Mouse (Mus musculus) spleen, embryonic (tissue): ENCODE measurements around the gene Tnfrsf18.

Experiments
- CTCF ChIA-PET: fragments of 350-600 bp; sonication (Branson Sonifier 250); formaldehyde crosslinking; loops from one replicate; lab custom pipeline; 2022; lab: Charles Lee

The Tnfrsf18 gene

GRCm38 (mm10) chr4:156026013-156026412, at the start of gene Tnfrsf18:
Gene Tnfrsf18 (plus strand): TSS chr4:156026164.
- CTCF ChIA-PET, result no interaction called here

GRCm38 (mm10) chr4:155981436-155982082, 44.4 kb upstream of the Tnfrsf18 start:
- CTCF ChIA-PET, result interaction anchor here (0.7 kb wide), 2 partner anchors 22 to 112 kb away, joined by 6 to 7 read pairs; no protein-coding TSS in a partner anchor

DNA sequence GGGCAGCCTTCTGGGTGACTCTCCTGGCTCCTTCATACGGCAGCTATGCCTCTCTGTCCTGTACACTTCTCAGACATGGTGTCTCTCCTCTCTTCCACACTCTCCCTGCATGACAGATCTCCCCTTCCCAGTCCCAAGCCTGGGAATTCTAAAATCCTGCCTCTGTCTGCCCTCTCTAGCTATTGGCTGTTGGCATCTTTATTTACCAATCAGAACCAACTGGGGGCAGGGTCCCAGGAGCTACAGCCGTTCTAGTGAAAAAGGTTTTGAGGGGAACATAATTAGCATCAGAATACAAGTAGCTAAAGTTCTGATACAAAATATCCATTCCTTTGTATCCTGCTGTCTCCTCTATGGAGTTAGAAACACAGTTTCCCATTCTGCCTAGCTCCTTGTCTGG, 42.2 kb upstream of the Tnfrsf18 start:
- CTCF ChIA-PET, result no interaction called here

- CTCF ChIA-PET, result no interaction called here
Measured at GRCm38 (mm10) chr4:155991211-155991907, 34.6 kb upstream of the Tnfrsf18 start.

DNA sequence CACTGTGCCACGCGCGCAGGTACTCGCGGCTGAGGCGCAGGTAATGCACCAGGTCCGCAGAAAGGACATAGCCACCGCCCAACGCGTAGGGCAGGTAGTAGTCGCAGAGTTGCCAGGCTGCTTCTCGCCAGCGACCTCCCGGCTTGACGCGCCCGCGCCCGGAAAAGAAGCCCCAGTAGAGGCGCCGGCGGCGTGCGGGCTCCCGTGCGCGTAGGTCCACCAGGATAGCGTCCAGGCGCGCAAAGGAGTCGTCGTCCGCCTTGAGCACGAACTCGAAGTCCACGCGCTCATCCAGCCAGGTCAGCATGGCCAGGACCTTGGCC, 34.1 kb upstream of the Tnfrsf18 start:
- CTCF ChIA-PET, result no interaction called here

GRCm38 (mm10) chr4:155992241-155992905, 33.6 kb upstream of the Tnfrsf18 start, which contains the start of the genes B3galt6 and Sdf4:
Gene B3galt6 (minus strand): TSS chr4:155992649.
Gene Sdf4 (plus strand): TSS chr4:155992872.
- CTCF ChIA-PET, result interaction anchor here (0.7 kb wide), 1 partner anchor 122 kb away, joined by 3 read pairs; no protein-coding TSS in a partner anchor

DNA sequence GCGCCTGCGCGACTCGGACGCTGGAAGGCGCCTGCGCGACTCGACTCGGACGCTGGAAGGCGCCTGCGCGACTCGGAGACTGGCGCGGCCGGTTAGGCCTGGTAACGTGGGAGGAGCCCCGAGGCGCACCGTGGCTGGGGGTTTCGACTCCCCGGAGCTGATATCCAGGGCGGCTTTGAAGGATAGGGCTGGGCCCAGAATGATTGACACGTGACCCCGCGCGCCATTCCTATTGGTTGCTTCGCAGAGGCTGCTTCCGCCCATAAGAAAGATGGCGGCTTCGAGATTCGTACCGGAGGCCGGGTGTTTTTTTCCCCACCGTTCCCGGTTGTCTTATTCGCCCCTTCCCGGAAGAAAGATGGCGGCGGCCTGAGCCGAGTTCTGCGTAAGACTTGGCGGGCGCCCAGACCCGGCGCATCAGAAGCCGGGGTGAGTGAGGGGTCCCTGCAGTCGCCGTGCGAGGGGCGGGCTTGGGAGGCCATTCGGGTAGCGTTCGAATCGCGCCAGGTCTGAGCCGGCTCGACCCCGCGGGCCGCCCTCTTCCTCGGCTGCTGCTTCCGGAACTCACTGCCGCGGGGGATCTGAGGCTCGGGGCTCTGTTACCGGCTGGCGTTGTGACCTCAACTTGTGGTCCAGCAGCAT, 32.9 kb upstream of the Tnfrsf18 start:
- CTCF ChIA-PET, result interaction anchor here (0.7 kb wide), 1 partner anchor 122 kb away, joined by 3 read pairs; no protein-coding TSS in a partner anchor

- CTCF ChIA-PET, result no interaction called here
Measured at GRCm38 (mm10) chr4:155993606-155994005, 32.4 kb upstream of the Tnfrsf18 start.

GRCm38 (mm10) chr4:156004109-156004508, 21.9 kb upstream of the Tnfrsf18 start:
- CTCF ChIA-PET, result no interaction called here

DNA sequence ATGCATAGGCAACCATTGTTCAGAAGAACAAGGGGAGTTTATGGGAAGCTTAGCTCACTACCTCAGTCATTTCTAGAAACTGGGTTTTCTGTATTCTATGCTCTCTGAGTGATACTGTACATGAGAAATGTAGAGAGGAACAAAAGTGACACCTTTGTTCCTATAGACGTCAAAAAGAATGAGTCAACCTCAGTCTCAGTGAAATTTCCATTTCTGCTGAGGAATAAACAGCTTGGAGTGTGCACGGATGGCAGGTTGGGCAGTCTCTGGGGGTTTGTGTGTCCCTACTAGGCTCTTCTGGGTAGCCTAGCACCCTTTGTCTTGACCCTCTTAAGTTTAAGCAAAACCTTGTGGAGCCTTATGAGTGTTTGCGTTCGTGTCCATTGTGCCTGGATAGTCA, 17.6 kb upstream of the Tnfrsf18 start:
- CTCF ChIA-PET, result no interaction called here

DNA sequence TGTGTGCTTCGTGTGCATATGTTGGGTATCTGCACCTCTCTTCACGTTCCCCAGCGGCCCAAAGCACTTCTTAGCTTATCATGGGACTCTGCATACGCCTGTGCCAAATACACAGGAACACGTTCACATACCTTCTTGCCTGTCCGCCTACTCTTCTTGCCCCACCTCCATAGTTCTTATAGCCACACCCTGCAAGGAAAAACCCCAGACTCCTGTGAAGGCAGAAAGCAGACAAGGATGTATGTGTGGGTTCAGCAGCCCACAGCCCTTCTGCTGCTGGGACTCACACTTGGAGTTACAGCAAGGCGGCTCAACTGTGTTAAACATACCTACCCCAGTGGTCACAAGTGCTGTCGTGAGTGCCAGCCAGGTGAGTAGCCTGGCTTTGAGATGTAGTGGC, 12.3 kb upstream of the Tnfrsf18 start, which contains the start of gene Tnfrsf4:
Tnfrsf4 (plus strand) TSS at position 207 of the 400 bp plus-strand sequence.
- CTCF ChIA-PET, result no interaction called here

- CTCF ChIA-PET, result no interaction called here
Measured at GRCm38 (mm10) chr4:156014436-156014835, 11.5 kb upstream of the Tnfrsf18 start.

- CTCF ChIA-PET, result no interaction called here
Measured at GRCm38 (mm10) chr4:156019771-156020170, 6.2 kb upstream of the Tnfrsf18 start.

DNA sequence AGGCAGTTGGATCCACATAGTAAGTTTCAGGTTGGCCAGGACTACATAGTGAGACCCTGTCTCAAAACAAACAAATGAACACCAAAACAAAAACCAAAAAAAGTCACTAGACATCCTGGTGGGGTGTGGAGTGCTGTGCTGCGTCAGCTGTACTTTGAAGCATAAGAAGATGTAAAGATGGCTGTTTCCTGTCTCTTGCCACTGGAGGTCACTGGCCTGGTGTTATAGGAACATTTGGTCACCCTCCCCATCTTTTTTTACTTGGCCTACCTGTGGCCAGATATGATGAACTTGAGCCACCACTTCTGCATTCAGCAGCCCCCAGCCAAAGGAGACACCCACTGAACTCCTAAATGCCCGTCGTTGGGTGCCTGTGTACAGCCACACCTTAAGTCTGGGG, 4.6 kb upstream of the Tnfrsf18 start:
- CTCF ChIA-PET, result no interaction called here

DNA sequence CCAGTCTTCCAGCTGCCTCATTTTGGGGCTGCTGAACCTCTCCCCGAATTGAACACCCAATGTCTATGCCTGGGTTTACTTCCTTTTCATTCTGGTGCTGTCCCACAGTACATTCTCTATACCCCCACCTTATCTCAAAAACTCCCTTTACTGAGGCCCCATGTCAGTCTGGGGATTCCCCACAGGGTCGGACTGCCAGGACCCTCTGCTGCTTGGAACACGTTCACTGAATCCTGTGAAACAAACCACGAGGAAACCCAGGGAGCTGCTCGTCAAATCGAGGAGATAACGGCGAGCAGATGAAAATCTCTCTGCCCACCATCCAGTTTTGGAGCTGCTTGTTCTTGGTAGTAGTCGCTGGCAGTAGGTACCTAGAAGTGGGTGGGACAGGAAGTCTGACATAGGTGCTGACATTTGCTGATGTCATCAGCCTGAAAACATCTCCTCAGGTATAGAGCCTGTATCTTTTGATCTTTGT, 4.0 kb upstream of the Tnfrsf18 start:
- CTCF ChIA-PET, result no interaction called here

GRCm38 (mm10) chr4:156023520-156023919, 2.4 kb upstream of the Tnfrsf18 start:
- CTCF ChIA-PET, result no interaction called here

- CTCF ChIA-PET, result no interaction called here
Measured at GRCm38 (mm10) chr4:156024184-156024583, 1.8 kb upstream of the Tnfrsf18 start.

DNA sequence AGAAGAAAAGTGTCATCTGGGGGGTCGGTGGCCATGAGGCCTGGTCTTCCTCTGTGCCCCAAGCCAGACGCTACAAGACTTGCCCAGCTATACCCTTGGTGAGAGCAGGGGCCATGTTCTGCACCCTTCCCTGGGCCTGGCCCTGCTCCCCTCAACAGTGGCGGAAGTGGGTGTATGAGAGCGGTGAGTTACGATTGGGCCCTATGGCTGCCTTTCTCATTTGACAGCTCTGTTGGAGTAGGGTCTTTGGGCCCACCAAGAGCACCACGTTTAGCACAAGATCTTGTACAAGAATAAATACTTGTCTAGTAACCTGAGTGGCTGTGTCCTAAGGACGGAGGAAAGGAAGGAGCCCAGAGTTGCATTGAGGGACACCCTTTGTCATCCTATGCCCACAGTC, 2.6 kb downstream of the Tnfrsf18 start:
- CTCF ChIA-PET, result interaction anchor here (0.6 kb wide), 1 partner anchor 67 kb away, joined by 3 read pairs; no protein-coding TSS in a partner anchor

GRCm38 (mm10) chr4:156030651-156031118, 4.7 kb downstream of the Tnfrsf18 start:
- CTCF ChIA-PET, result no interaction called here

GRCm38 (mm10) chr4:156031255-156031592, 5.3 kb downstream of the Tnfrsf18 start:
- CTCF ChIA-PET, result no interaction called here

GRCm38 (mm10) chr4:156031593-156032391, 5.8 kb downstream of the Tnfrsf18 start:
- CTCF ChIA-PET, result interaction anchor here (0.6 kb wide), 1 partner anchor 1107 kb away, joined by 3 read pairs; no protein-coding TSS in a partner anchor
